Mouse (Mus musculus): ENCODE data around the gene Chrnd. TPM values are rescaled to one million over a fixed set of nuclear protein-coding genes. Genes with fewer than 3 reads are reported as not detected.

The Chrnd gene
- polyA plus RNA-seq, 1 experiment from 2014 or later: not detected

Other genes starting within 250 kb of the Chrnd start
- gene Alppl2, start 100.7 kb upstream of the Chrnd start, polyA plus RNA-seq (2014; fragmentation: Nextera tagmentation; extraction: Ambion mirVana): not detected in 2 replicates
- 0.61 and 1.1 TPM in 2 replicates for gene Alpi, start 89.0 kb upstream of the Chrnd start, polyA plus RNA-seq (2014; fragmentation: Nextera tagmentation; extraction: Ambion mirVana)
- not detected in 2 replicates for gene Akp3, start 65.6 kb upstream of the Chrnd start, polyA plus RNA-seq (2014; fragmentation: Nextera tagmentation; extraction: Ambion mirVana)
- 7.5 and 8.4 TPM in 2 replicates for gene Ecel1, start 34.1 kb upstream of the Chrnd start, polyA plus RNA-seq (2014; fragmentation: Nextera tagmentation; extraction: Ambion mirVana)
- gene Prss56, start 7.3 kb upstream of the Chrnd start, polyA plus RNA-seq (2014; fragmentation: Nextera tagmentation; extraction: Ambion mirVana): 0.14 TPM in 1 of 2 replicates, not detected in the other
- gene Chrng, start 14.1 kb downstream of the Chrnd start, polyA plus RNA-seq (2014; fragmentation: Nextera tagmentation; extraction: Ambion mirVana): not detected in 2 replicates
- gene Eif4e2, start 23.3 kb downstream of the Chrnd start, polyA plus RNA-seq (2014; fragmentation: Nextera tagmentation; extraction: Ambion mirVana): 138 and 146 TPM in 2 replicates
- gene Efhd1, start 73.8 kb downstream of the Chrnd start, polyA plus RNA-seq (2014; fragmentation: Nextera tagmentation; extraction: Ambion mirVana): 0.14 and 0.34 TPM in 2 replicates
- gene Gigyf2, start 136.4 kb downstream of the Chrnd start, polyA plus RNA-seq (2014; fragmentation: Nextera tagmentation; extraction: Ambion mirVana): 55.1 and 61.2 TPM in 2 replicates
- gene Kcnj13, start 204.1 kb downstream of the Chrnd start, polyA plus RNA-seq (2014; fragmentation: Nextera tagmentation; extraction: Ambion mirVana): 5.7 and 5.9 TPM in 2 replicates

Measured in stomach, embryonic 14.5 days (tissue).